Mouse (Mus musculus): ENCODE measurements around the gene Vmo1. TPM values are rescaled to one million over a fixed set of nuclear protein-coding genes. Genes with fewer than 3 reads are reported as not detected.
"Not testable (repeated sequence)": the region's sequence is repeated elsewhere in the genome, so short reads cannot be mapped to it uniquely, and the experiment has no call there.

Vmo1 gene
- polyA plus RNA-seq, 1 experiment = 0.32 TPM

- TF ChIP-seq POLR2A (IDR thresholded peaks at IDR 0.05; ENCODE audit: low read depth, low read length) (no peak), CTCF (IDR thresholded peaks at IDR 0.05; ENCODE audit: extremely low read depth, insufficient read depth, insufficient read length, insufficient replicate concordance) (no peak)
- no peak within 1 kb of the TSS for H3K4me3 ChIP-seq (ENCODE audit: extremely low read depth, insufficient read depth, insufficient read length)
- H3K4me1 ChIP-seq (ENCODE audit: control insufficient read depth, insufficient read depth, insufficient read length) = no peaks in the 10 kb centered on the region
- no peak for DNase-seq (ENCODE audit: low read depth in 1 of 2, low spot score in 2 of 2)
- H3K27ac ChIP-seq (ENCODE audit: insufficient read depth, low read length) = no peak within 1 kb of the TSS
- no peaks in the 10 kb centered on the region for H3K27me3 ChIP-seq (ENCODE audit: control insufficient read depth, insufficient read depth, low read length)
- H3K36me3 ChIP-seq (ENCODE audit: control insufficient read depth, insufficient read depth, low read length) = peaks cover 6% of the 10 kb centered on the region
- WGBS = 86% methylated on average over 6 of the region's 6 CpGs
Measured at GRCm38 (mm10) chr11:70532839-70533238, 18.4 kb upstream of the Vmo1 start, which contains the start of gene Gm40193. TSS of gene Gm40193 (minus strand) at chr11:70532939.

- not testable (repeated sequence) for H3K27me3 ChIP-seq (ENCODE audit: control insufficient read depth, insufficient read depth, low read length); H3K27ac ChIP-seq (ENCODE audit: insufficient read depth, low read length); H3K4me1 ChIP-seq (ENCODE audit: control insufficient read depth, insufficient read depth, insufficient read length); H3K4me3 ChIP-seq (ENCODE audit: extremely low read depth, insufficient read depth, insufficient read length); DNase-seq (ENCODE audit: low read depth in 1 of 2, low spot score in 2 of 2)
- 75% methylated on average over 2 of the region's 2 CpGs for WGBS
- peaks cover 17% of the 10 kb centered on the region for H3K36me3 ChIP-seq (ENCODE audit: control insufficient read depth, insufficient read depth, low read length)
Measured at GRCm38 (mm10) chr11:70531065-70531464, 16.6 kb upstream of the Vmo1 start.

GRCm38 (mm10) chr11:70528610-70529009, 14.2 kb upstream of the Vmo1 start:
- no peak for TF ChIP-seq POLR2A (IDR thresholded peaks at IDR 0.05; ENCODE audit: low read depth, low read length)
- no peak for TF ChIP-seq CTCF (IDR thresholded peaks at IDR 0.05; ENCODE audit: extremely low read depth, insufficient read depth, insufficient read length, insufficient replicate concordance)
- WGBS = 86% methylated on average over 7 of the region's 7 CpGs
- H3K27ac ChIP-seq (ENCODE audit: insufficient read depth, low read length) = no peak overlapping the region
- no peak for DNase-seq (ENCODE audit: low read depth in 1 of 2, low spot score in 2 of 2)
- peaks cover 17% of the 10 kb centered on the region for H3K36me3 ChIP-seq (ENCODE audit: control insufficient read depth, insufficient read depth, low read length)
- no peak overlapping the region for H3K4me3 ChIP-seq (ENCODE audit: extremely low read depth, insufficient read depth, insufficient read length)
- H3K27me3 ChIP-seq (ENCODE audit: control insufficient read depth, insufficient read depth, low read length) = no peaks in the 10 kb centered on the region
- H3K4me1 ChIP-seq (ENCODE audit: control insufficient read depth, insufficient read depth, insufficient read length) = no peaks in the 10 kb centered on the region

- Histone ChIP-seq H3K36me3 (ENCODE audit: control insufficient read depth, insufficient read depth, low read length) (peaks cover 17% of the 10 kb centered on the region), H3K27ac (ENCODE audit: insufficient read depth, low read length) (no peak overlapping the region), H3K4me3 (ENCODE audit: extremely low read depth, insufficient read depth, insufficient read length) (no peak overlapping the region), H3K4me1 (ENCODE audit: control insufficient read depth, insufficient read depth, insufficient read length) (no peaks in the 10 kb centered on the region), H3K27me3 (ENCODE audit: control insufficient read depth, insufficient read depth, low read length) (no peaks in the 10 kb centered on the region)
- 91% methylated on average over 12 of the region's 12 CpGs for WGBS
- no peak for TF ChIP-seq CTCF (IDR thresholded peaks at IDR 0.05; ENCODE audit: extremely low read depth, insufficient read depth, insufficient read length, insufficient replicate concordance)
- TF ChIP-seq POLR2A (IDR thresholded peaks at IDR 0.05; ENCODE audit: low read depth, low read length) = no peak
- no peak for DNase-seq (ENCODE audit: low read depth in 1 of 2, low spot score in 2 of 2)
Measured at GRCm38 (mm10) chr11:70526211-70526610, 11.8 kb upstream of the Vmo1 start.

- H3K4me3 ChIP-seq (ENCODE audit: extremely low read depth, insufficient read depth, insufficient read length) = peak overlapping the region; percentile 96
- TF ChIP-seq CTCF (IDR thresholded peaks at IDR 0.05; ENCODE audit: extremely low read depth, insufficient read depth, insufficient read length, insufficient replicate concordance) = no peak
- no peaks in the 10 kb centered on the region for H3K27me3 ChIP-seq (ENCODE audit: control insufficient read depth, insufficient read depth, low read length)
- H3K4me1 ChIP-seq (ENCODE audit: control insufficient read depth, insufficient read depth, insufficient read length) = no peaks in the 10 kb centered on the region
- no peak for DNase-seq (ENCODE audit: low read depth in 1 of 2, low spot score in 2 of 2)
- no peak overlapping the region for H3K27ac ChIP-seq (ENCODE audit: insufficient read depth, low read length)
- peaks cover 17% of the 10 kb centered on the region for H3K36me3 ChIP-seq (ENCODE audit: control insufficient read depth, insufficient read depth, low read length)
- 4% methylated on average over 12 of the region's 12 CpGs for WGBS
Measured at GRCm38 (mm10) chr11:70525726-70526125, 11.3 kb upstream of the Vmo1 start.

- TF ChIP-seq CTCF (IDR thresholded peaks at IDR 0.05; ENCODE audit: extremely low read depth, insufficient read depth, insufficient read length, insufficient replicate concordance) = no peak
- peak; percentile 83 for TF ChIP-seq POLR2A (IDR thresholded peaks at IDR 0.05; ENCODE audit: low read depth, low read length)
- Histone ChIP-seq H3K4me3 (ENCODE audit: extremely low read depth, insufficient read depth, insufficient read length) (peak within 1 kb of the TSS; percentile 96), H3K36me3 (ENCODE audit: control insufficient read depth, insufficient read depth, low read length) (peaks cover 17% of the 10 kb centered on the region), H3K4me1 (ENCODE audit: control insufficient read depth, insufficient read depth, insufficient read length) (no peaks in the 10 kb centered on the region), H3K27ac (ENCODE audit: insufficient read depth, low read length) (no peak within 1 kb of the TSS; the same call in 1 of the 2 replicates), H3K27me3 (ENCODE audit: control insufficient read depth, insufficient read depth, low read length) (no peaks in the 10 kb centered on the region)
- DNase-seq (ENCODE audit: low read depth in 1 of 2, low spot score in 2 of 2) = peak; percentile 90 to 95
- under 1% methylated on average over 25 of the region's 26 CpGs for WGBS
Measured at GRCm38 (mm10) chr11:70525184-70525678, 10.8 kb upstream of the Vmo1 start, which contains the start of gene Psmb6. TSS of gene Psmb6 (plus strand) at chr11:70525367.

- H3K4me1 ChIP-seq (ENCODE audit: control insufficient read depth, insufficient read depth, insufficient read length) = no peaks in the 10 kb centered on the region
- DNase-seq (ENCODE audit: low read depth in 1 of 2, low spot score in 2 of 2) = no peak
- H3K27me3 ChIP-seq (ENCODE audit: control insufficient read depth, insufficient read depth, low read length) = no peaks in the 10 kb centered on the region
- 5% methylated on average over 8 of the region's 8 CpGs for WGBS
- H3K27ac ChIP-seq (ENCODE audit: insufficient read depth, low read length) = no peak overlapping the region
- H3K4me3 ChIP-seq (ENCODE audit: extremely low read depth, insufficient read depth, insufficient read length) = peak overlapping the region; percentile 17; the same call in 1 of the 2 replicates
- peaks cover 17% of the 10 kb centered on the region for H3K36me3 ChIP-seq (ENCODE audit: control insufficient read depth, insufficient read depth, low read length)
- no peak for TF ChIP-seq CTCF (IDR thresholded peaks at IDR 0.05; ENCODE audit: extremely low read depth, insufficient read depth, insufficient read length, insufficient replicate concordance)
- TF ChIP-seq POLR2A (IDR thresholded peaks at IDR 0.05; ENCODE audit: low read depth, low read length) = no peak
Measured at GRCm38 (mm10) chr11:70524782-70525181, 10.4 kb upstream of the Vmo1 start.

GRCm38 (mm10) chr11:70523306-70523989, 9.0 kb upstream of the Vmo1 start:
- not testable (repeated sequence) for H3K4me1 ChIP-seq (ENCODE audit: control insufficient read depth, insufficient read depth, insufficient read length); H3K4me3 ChIP-seq (ENCODE audit: extremely low read depth, insufficient read depth, insufficient read length); DNase-seq (ENCODE audit: low read depth in 1 of 2, low spot score in 2 of 2); H3K27ac ChIP-seq (ENCODE audit: insufficient read depth, low read length); H3K27me3 ChIP-seq (ENCODE audit: control insufficient read depth, insufficient read depth, low read length)
- H3K36me3 ChIP-seq (ENCODE audit: control insufficient read depth, insufficient read depth, low read length) = peaks cover 17% of the 10 kb centered on the region
- WGBS = 93% methylated on average over 8 of the region's 8 CpGs

Measured in spleen, adult 2 months (tissue).